Mouse (Mus musculus) spleen, embryonic (tissue): ENCODE measurements at regions not wholly inside any gene's neighbourhood (a gene's known extent, or its start where the extent isn't known, plus 50 kb on each side); places are given as distances from the start of the nearest gene placed in this dataset.

Source experiments
- CTCF ChIA-PET: fragments of 350-600 bp; sonication (Branson Sonifier 250); formaldehyde crosslinking; loops from one replicate; lab custom pipeline; 2022; lab: Charles Lee

DNA sequence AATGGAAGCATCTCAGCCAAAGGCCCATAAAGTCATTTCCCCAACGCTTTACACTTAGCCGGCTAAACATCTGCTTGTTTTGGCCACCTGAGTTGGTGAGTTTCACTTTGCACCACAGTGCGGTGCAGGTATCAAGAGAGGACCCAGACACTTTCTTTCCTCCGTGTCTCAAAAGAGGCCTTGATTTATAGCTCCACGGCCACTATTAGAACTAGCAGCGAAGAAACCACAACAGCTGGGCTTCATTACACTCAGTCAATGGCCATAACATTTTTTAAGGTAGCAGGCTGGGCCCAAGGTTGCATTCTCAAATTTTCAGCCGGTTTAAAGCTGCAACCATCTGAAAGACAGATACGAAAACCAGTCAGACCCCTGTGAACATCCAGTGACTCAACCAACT, 103.4 kb downstream of the Mreg start:
- CTCF ChIA-PET: no interaction called here

DNA sequence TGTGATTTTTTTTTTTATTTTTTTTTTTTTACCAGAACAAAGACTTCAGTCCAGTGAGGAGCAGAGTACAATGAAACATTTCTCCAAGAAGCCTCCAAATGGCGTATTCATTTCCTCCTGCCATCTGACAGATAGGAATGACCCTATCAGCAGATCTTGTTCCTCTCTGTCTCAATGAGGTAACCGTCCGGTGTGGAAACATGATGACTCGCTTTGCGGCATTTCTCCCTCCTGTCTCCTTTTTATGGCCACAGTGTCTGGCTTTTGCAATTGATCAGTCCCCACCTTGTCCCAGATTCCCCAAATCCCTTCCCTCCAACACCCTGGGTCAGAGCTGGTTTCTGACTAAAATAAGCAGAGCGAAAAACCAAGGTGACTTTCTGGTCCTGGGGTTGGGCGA, 105.0 kb downstream of the Mreg start:
- CTCF ChIA-PET: no interaction called here

DNA sequence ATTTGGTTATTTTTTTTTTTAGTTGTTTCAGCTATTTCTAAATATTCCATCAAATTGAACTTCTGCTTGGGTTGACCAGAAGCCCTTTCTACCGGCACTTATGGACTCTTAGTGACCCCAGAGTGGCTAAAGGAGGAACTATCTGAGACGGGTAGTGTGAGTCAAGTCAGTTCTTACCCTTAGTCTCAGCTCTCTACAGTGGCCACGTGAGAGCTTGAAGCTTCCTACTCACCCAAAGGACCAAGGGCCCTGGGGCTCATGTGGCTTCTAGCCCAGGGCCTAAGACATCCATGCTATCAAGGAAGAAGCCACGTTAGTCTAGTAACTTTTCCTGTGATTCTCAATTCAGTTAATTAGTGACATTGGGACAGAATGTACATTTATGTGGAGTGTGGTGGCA, 105.5 kb downstream of the Mreg start:
- CTCF ChIA-PET: no interaction called here

DNA sequence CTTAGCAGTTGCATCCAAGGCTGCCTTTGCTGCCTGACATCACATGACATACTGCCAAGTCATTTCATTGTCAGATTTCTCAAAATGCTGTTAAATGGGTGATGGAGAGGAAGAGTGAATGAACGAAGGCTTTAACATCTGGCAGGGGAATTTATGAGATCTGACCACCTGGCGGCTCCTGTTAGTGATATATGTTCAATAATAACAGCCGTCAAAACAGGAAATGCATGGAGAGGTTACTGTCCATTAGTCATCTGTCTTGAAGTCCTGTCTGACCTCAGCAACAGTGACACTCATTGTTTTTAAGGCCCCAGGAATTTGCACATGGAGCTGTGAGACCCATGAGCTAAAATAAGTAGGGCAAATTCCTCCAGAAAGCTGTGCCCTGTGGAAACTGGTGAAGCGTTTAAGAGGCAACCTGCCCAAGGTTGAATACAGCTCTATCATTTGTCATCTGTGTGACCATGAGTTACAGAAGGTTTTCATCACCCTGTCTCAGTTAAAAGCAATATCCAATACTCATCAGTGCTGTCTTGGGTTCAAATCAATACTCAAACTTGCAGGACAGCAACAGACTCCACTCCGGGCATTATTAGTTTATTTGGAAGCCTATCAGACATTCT, 106.6 kb downstream of the Mreg start:
- CTCF ChIA-PET: no interaction called here

DNA sequence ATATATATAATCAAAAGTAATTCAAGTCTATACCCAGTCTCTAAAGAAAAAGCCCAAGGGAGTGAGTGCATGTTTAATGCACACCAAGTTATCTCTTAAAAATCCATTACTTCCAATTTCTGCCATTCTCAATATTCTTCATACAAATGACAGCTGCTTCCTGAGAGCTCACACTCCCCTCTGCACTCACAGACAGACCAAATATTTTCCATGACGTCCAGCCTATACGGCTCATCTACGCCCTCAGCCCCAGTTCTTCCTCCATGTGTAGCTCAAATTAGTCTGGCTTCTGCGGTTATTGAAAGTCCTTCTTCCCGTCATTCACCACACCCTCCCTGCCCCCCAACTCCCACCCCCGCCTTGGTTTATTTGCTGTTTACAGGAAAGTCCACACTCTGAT, 108.1 kb downstream of the Mreg start:
- CTCF ChIA-PET: no interaction called here

DNA sequence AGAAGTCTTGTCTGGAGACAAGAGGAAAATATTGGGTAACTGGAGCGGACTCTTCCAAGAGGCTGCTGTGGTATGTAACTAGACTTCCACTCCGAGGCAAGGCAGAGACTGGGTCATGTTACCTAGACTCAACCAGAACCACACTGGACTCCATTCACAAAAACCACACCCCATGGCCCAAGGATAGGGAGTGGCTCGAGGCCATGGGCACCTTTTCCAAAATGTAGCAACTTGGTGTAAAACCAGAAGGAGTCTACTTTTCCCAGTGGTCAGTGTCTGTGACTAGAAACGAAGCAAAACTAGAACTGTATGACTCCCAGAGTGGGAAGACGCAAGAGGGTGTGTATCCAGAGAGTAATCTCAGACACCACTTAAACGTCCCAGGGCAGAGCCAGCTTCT, 108.7 kb downstream of the Mreg start:
- CTCF ChIA-PET: no interaction called here

DNA sequence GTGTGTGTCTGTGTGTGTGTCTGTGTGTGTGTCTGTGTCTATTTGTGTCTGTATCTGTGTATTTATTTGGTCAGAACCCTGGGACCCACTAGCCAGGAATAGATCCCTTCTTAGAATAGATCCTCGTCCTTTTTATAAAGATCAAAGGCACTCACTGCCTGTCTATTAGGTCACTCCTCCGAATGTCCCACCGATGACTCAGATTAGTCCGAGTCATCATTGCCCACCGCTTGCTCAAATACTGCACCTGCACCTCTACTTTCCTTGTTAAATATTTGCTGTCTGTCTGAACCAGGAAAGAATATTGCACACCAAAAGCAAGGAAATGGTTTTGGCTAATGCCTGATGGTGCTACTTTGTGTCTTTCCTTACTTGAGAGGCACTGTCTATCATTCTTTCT, 112.7 kb downstream of the Mreg start:
- CTCF ChIA-PET: no interaction called here

DNA sequence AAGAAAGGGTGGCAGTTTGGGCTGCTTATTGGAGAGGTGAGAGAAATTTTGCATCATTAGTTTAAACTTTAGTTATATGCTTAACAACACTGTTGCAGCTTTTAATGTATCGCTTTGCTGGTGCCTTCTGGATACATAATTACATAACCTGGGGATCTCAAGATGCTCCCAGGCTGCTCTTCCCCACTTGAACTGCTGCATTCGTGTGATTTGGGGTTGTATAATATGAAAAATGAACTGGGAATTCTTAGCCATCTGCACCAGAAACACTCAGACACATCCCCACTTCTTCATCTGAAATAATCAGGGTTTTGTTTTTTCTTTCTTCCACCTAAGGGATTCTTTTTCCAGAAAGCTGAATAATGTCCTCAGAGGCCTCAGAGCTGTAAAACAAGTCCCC, 120.8 kb downstream of the Mreg start:
- CTCF ChIA-PET: no interaction called here

DNA sequence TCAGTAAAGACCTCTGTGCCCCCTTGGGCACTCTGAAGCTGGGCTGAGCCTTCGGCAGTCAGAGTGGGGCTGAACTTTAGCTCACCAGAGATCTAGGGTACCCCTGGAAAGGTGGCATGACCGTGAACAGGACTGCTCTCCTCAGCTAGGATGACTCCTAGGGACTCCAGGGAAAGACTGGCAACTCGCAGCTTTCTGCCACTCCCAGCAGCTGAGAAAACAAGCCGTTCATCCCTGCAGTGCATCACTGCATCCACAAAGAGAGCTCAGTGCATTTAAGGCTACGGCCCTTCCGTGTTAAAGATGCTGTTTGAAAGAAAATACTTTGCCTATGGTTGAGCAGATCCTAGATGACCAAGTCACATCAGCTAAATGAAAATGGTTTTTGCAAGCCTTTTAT, 126.4 kb downstream of the Mreg start:
- CTCF ChIA-PET: no interaction called here

DNA sequence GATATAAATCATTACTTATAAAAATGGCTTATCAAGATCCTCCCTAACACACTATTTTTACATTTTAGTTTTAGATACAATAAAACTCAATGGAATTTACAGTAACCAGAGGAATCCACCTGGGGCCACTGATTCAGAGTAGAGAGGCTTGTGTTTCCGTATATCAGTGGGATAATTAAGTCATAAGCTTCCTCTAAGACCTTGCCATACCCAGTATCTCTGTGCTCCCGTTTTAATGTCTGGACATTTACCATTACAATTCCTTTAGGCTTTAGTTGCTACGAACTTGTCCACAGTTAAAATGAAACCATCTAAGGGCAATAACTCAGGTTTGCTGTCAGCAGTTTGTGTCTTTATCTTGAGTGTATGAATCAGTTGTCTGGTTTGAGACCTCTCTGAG, 127.9 kb downstream of the Mreg start:
- CTCF ChIA-PET: no interaction called here

DNA sequence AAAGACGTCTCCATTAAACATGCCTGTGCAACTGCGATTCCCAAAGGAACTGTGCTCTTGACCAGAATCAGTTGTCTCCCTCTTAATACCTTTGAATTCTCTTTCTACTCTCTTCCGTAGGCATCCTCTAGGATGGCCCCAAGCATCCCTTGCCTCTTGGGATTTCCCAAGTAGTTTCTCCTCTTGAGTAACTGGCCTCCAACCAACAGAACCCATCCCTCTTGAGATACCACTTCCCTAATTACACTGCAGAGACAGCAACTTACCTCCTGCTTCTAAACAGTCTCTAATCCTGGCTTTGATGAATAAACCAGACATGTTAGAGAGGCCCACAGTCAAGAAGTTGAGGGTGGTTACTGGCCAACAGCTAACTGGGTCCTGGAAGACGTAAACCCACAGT, 129.7 kb downstream of the Mreg start:
- CTCF ChIA-PET: no interaction called here

DNA sequence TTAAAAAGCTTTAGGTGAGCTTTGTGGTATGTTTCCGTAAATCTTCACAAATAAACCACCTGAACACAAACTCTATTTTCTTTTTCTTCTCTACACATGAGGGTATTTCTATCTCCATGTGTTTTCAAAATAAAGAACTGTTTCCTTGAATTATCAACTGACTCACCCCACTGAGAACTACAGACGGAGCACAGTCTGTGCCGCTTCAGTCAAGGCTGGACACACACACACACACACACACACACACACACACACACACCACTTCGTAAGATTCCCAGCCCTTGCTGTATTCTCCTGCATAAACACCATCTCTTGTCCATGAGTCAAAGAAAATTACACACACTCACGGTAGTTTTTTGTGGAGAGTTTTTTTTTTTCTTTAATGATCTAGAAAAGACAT, 130.3 kb downstream of the Mreg start:
- CTCF ChIA-PET: no interaction called here

DNA sequence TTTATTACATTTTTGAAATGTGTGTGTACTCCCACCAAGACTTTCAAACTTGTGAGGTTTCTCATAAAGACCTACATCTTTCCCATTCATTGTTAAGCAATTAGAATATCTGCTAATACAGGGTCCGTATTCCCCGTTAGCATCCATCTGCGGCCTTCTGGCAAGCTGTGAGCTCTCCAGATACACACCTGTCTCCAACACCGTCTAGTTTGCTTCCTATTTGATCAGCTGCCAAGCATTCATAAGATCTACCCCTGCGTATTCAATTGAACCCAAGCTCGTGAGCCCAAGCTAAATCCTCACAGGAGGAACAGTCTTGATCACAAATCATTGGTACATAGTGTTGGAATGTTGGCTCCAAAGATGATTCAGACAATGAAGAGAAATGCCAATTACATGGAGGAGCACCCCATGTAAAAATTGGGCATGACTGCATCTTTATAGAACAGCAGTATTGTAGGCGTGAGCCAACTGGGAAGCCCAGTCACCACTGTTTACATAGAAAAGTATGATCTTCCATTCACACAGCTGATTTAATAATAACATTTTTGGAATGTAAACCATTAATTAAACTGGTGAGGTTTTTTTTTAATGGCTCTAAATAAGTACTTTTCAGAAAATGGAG, 133.1 kb downstream of the Mreg start:
- CTCF ChIA-PET: interaction anchor here (0.7 kb wide), 1 partner anchor 13 kb away, joined by 3 read pairs; no protein-coding TSS in a partner anchor

DNA sequence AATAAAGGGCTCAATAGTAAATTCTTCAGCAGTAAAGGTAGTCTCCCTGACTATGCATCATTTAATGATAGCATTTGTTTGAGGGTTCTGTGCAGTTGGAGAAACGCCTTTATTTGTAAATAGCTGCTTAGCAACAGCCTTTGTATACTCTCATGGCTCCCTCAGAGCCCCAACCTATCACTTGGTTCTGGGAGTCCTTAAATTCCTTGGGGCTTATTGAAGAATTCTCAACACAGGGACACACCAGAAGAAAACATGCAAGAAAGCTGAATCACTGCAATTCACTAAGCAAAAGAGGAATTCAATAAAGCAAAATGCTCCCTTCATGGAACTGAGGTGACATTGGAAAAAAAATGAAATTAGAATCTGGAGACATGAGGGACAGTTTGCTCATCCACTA, 135.8 kb downstream of the Mreg start:
- CTCF ChIA-PET: no interaction called here

DNA sequence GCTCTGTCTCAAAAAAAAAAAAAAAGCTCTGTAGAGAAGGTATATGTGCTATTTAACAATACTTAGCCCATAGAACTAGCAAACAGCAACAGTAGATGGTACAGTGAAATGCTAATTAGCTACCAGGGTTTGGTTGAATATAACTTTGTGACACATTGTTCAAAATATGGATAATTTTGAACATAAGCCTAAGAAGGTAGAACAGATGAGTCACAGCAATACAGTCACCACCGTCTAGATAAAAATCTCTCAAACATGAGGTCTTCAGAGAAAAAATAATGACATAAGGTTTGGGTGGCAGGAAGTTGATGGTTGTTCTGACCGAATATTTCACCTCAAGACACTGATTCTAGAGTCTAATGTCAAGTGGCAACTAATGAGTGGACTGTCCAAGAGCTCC, 136.6 kb downstream of the Mreg start:
- CTCF ChIA-PET: no interaction called here

DNA sequence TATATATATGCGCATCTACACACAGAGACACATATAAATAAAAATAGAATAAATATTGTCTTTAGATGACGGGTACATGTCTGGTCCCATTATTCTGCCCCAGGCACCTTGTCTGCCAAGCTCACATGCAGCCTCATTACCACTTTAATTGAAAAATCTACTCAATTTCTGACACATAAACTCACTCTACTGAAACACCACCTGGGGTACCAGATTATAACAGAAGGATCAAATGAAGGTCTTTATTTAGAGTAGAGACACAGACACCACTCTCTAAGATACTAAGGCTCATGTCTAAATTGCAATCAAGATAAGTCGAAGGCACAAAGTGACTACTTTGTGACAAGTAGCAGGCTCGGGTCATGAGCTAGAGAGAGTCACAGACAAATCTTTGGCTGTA, 138.9 kb downstream of the Mreg start:
- CTCF ChIA-PET: no interaction called here

DNA sequence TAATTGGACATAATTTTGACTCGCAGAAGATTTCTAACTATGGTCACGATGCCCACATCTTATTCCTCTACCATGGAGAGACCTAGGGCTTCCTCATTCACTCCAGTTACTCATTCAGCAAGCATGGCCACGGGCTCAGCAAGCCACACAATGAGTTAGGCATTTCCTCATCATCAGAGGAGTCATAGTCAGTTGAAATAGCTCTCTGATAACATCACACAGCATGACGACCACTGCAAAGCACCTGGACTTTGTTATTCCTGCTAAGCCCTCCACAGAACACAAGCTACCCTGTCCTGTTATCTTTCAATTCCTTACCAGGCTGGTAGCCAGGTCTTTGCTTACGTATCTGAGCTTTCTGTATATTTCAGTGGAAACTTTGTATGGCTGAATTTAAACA, 141.6 kb downstream of the Mreg start:
- CTCF ChIA-PET: no interaction called here

DNA sequence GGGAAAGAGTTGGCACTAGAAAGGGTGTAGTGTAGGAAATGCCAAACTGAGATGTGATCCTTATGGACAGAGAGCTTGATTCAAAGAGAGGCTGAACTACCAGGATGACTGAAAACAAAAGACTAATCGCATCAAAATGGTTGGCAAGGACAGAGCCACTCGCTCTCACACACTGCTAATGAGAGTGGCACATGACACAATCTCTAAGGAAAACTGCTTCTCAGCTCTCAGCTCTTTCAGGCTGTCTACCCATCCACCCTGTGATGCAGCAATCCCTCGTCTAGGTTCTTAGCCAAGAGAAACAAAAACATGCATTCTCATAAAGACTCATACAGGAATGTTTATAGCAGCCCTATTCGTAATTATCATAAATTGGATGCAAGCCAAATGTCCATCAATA, 143.1 kb downstream of the Mreg start:
- CTCF ChIA-PET: no interaction called here

DNA sequence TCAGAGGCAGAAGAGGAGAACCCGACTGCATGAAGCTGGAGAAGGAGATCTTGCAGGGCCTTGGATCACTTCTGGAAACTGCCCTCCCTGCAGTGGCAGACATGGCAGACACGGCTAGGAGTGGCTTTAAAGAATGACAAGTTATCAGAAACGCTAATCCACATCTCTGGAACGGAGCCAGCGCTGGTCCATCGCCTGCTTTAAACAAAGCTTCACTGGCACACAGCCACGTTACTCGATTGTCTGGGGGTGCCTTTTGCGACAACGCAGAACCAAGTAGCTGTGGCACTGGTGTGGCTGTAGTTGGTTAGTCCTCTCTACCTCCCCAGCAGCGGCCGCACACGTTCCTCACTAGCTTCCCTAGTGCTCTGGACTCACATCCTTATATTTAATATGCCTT, 147.0 kb downstream of the Mreg start:
- CTCF ChIA-PET: no interaction called here

DNA sequence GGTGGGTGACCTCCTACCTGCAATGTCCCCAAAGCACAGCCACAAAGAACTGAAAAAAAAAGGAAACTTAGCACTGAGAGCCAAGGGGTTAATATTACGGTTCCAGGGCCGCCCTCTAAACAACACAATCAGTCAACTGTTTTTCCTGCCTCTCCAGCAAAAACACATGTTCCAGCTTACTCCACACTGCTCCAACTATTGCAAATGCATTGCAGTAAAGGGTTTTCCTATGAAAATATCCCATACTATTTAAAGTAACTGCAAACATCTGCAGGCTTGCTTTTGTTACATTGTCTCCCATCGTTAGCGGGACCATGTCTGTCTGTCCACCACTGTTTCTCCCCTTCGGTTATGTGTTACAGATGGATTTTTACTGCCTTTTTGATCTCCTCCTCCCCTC, 151.7 kb downstream of the Mreg start:
- CTCF ChIA-PET: no interaction called here

DNA sequence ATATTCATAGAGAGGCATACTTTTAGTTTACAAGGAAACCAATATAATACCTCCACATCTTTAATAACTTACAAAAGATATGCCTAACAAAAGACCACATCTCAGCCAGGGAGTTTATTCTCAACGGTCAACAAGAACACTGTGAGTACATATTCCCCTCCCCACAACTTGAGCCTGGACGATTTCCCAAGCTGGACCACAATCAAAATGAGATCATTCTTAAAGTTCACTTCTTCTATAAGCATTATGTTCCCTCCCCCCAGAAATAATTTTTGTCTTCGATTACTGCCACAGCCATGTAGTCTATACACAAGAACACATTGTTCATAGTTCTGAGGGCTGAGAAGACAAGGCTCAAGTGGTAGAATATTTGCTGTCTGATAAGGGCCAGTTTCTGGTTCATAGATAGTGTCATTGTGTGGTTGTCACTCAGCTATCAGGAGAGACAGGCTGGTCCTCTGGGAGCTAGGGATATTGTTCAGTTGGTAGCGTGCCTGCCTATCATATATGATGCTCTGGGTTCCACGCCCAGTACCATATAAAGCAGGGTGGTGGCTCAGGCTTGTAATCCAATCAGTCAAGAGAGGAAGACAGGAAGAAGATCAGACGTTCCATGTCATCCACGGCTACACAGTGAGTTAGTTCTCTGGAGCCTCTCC, 153.9 kb downstream of the Mreg start:
- CTCF ChIA-PET: no interaction called here

DNA sequence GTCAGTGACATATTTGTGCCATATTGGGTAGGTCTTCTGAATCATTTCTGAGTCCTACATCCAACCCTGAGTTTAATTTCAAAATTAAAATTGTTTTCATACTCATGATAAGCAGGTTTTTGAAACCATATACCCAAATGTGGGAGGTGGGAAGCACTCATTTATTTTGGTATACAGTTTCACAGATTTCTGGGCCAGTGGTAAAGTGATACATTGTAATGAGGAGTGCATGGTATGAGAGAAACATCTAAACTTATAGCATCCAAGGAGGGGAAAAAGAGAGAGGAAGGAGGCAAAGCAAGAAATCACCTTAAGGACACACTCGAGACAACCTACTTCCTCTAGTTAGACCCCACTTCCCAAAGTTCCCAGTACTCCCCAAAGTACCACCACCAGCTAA, 157.6 kb downstream of the Mreg start:
- CTCF ChIA-PET: no interaction called here

DNA sequence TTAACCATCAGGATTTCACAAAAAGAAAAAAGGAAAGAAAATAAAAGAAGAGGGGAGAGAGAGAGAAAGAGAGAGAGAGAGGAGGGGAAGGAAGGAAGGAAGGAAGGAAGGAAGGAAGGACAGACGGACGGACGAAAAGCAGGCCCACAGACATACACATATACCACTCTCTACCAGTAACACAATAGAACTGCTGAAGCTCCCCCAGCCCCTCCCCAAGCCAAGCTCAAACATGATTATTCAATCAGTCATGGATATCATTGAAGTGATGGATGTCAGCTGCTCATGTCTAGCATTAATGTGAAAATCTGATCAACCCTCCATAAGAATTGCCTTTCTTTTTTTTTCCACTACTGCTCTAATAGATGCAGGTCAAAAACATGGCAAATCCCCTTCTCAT, 161.2 kb downstream of the Mreg start:
- CTCF ChIA-PET: interaction anchor here (0.7 kb wide), 1 partner anchor 1819 kb away, joined by 7 read pairs; no protein-coding TSS in a partner anchor
